Mouse (Mus musculus): ENCODE measurements at regions not wholly inside any gene's neighbourhood (a gene's known extent, or its start where the extent isn't known, plus 50 kb on each side); places are given as distances from the start of the nearest gene placed in this dataset.

DNA sequence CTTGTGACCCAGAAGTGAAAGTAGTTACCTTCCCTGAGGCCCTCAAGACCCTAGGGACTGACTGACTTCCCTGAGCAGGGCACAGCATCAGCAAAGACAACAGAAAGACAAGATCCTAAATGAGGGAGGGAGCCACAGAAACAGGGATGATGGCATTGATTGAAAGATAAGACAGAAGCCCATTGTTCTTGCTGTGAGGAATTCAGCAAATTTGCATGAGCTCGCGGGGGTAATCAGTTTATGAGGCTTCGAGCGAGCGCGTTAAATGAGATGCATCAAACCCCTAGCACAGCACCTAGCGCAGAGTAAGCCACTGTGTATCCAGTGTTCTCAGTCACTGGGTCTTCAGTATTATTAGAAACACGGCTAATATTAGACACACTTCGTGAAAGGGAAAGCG is 117.6 kb downstream of the Nectin1 start:
- no peak for TF ChIP-seq CTCF (IDR thresholded peaks at IDR 0.05; ENCODE audit: extremely low read depth, insufficient read depth, insufficient read length, insufficient replicate concordance)
- no peak for TF ChIP-seq POLR2A (IDR thresholded peaks at IDR 0.05; ENCODE audit: low read depth, low read length)

All from spleen, adult 2 months (tissue).